Mouse (Mus musculus) natural killer cell, adult 2 months (primary cell): ENCODE results near the gene Celf5.

Source experiments
- DNase-seq, 2 experiments: peaks; one replicate each; pipeline ENCODE4 v3.0.0; 2022; ENCODE audit warnings: low spot score in 2 of 2

Celf5 gene

GRCm38 (mm10) chr10:81427804-81428506 lies 54.6 kb downstream of the Celf5 start:
- DNase-seq: no peak

GRCm38 (mm10) chr10:81427327-81427726 lies 55.2 kb downstream of the Celf5 start:
- DNase-seq: no peak

- DNase-seq: no peak
Observed at GRCm38 (mm10) chr10:81426897-81427296, 55.6 kb downstream of the Celf5 start.

DNA sequence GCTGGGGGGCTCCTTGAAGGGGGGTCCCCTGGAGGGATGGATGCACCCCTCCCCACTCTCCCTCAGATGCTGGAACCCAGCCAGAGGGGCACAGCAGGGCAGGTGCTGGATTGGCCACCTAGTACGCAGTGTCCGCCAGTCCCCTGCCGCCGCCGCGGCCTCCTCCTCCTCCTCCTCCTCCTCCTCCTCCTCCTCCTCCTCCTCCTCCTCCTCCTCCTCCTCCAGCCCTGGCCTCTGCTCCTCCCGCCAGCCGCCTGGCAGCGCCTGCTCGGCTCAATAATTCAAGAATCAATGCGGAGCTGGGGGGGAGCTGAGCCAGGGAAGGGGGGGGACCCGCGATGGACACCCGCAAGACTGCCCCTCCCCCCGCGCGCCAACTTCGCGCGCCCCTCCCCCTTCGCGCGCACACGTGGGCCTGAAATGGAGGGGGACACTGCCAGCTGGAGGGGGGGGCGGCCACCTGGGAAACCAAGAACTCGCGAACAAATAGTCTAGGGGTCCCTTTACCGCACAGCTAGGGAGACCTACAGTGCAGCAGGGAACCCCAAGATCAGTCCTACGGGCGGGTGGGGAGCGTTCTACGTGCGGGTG lies 56.3 kb downstream of the Celf5 start:
- no peak for DNase-seq

- no peak for DNase-seq
Observed at GRCm38 (mm10) chr10:81425236-81425850, 57.2 kb downstream of the Celf5 start.

GRCm38 (mm10) chr10:81424246-81425051 lies 58.1 kb downstream of the Celf5 start:
- no peak for DNase-seq

DNA sequence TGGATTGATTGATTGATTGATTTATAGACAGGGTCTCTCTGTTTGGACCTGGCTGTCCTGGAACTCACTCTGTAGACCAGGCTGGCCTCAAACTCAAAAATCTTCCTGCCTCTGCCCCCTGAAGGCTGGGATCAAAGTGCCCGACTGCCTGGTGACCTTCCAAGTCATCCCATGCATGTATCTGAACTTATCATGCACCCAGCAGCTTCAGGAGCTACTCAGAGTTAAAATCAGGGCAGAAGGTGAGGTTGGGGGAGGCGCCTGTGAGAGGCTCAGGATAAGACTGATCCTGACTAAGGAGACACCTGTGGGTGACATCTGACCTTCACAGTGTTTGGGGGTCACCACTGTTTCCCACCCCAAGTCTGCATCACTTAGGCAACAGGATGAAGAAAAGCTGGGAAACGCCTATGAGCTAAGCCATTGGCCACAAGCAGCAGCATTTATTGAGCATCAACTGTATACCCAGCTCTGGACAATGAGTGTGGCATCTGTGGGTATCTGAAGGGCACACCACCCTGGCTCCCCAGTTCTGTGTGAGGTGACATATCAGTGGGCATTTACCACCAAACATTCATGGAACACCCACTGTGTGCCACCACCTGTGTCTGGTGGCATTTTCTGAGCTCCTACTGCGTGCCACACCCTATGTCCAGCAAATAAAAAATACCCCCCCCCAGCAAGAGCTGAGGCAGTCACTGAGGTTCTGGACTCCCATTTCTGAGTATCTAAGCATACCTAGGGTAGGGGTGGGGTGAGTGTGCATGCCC lies 58.8 kb downstream of the Celf5 start:
- DNase-seq: no peak

DNA sequence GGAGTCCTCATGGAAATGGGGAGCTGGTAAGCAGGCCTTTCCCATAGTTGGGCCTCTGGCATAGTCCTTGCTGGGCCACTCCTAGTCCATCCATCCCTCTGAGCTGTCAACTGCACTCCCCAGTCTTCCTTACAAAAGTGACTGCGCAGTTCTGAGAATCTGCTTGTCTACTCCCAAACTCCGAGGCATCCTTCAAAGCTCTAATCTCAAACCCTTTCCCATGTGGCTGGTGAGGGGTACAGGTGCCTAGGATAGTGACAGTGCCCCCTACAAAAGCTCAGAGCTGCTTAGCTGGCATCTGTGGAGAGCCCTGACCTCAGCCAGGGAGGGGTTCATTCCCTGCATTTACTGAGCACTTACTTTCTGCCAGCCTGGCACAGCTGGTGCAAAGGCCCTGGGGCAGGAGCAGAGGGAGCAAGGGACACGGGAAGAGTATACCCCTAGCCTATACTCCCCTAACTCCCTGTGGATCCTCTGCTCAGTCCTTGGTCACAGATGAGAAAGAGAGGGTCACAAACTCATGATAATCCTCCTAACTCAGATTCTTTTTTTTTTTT lies 59.8 kb downstream of the Celf5 start:
- DNase-seq: no peak

GRCm38 (mm10) chr10:81422191-81422590 lies 60.3 kb downstream of the Celf5 start:
- no peak for DNase-seq

DNA sequence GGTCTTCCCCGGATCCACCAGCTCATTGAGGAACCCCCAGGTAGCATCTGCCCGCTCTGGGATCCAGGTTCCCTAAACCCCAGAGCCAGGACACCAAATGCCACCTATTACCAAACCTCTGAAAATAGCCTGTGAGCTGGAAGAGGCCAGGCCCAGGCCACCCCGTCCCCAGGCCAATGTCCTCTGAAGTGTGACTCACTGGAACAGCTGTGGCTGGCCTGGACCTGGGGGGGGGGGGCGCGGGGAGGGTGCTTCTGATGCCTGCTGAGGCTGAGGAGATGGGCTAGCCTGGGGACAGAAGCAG lies 60.8 kb downstream of the Celf5 start:
- DNase-seq: no peak

- DNase-seq: no peak
Observed at GRCm38 (mm10) chr10:81421041-81421796, 61.3 kb downstream of the Celf5 start.

- DNase-seq: no peak
Observed at GRCm38 (mm10) chr10:81420191-81420767, 62.2 kb downstream of the Celf5 start.

- DNase-seq: no peak
Observed at GRCm38 (mm10) chr10:81419111-81419928, 63.2 kb downstream of the Celf5 start.

- no peak for DNase-seq
Observed at GRCm38 (mm10) chr10:81418216-81419070, 64.1 kb downstream of the Celf5 start.

- DNase-seq: no peak
Observed at GRCm38 (mm10) chr10:81417227-81418215, 65.0 kb downstream of the Celf5 start.

DNA sequence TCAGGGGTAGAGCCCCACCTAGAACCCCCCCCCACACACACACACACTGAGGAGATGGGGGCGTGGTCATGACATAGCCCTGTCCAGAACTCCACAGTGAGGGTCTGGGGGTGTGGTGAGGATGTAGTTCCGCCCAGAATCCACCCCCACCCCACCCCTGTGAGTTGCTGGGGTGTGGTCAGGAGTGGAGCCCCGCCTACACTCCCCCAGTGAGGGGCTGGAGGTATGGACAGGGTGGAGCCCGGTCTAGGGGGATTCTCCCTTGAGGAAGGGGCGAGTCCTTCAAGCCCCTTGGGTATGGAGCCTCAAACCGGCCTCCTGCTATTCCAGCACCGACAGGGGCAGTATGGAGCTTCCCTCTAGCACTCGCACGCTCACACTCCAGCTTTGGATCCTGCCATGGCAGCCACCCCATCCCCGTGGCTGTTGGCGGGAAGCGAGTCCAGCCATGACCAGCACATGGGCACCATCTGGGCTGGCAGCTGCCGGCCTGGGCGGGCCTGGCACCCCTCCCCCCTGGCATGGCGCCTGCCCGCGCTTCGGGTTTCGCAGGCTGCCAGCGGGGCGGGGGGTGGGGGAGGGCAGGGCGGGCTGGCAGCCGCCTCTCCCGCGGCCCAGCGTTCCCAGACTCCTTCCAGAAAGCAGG lies 65.8 kb downstream of the Celf5 start:
- no peak for DNase-seq
